Mouse (Mus musculus): Measurements from ENCODE around the gene Erbb3. TPM values are rescaled to one million over a fixed set of nuclear protein-coding genes. Genes with fewer than 3 reads are reported as not detected.

The Erbb3 gene
- polyA plus RNA-seq, 1 experiment from 2014 or later, result 29.6 TPM

- peak; percentile 19; the same call in 1 of the 2 replicates for ATAC-seq
- Histone ChIP-seq H3K27me3 (replicated peaks; ENCODE audit: control insufficient read depth, insufficient read depth, low read length) (no peaks in the 10 kb centered on the region), H3K27ac (ENCODE audit: low read length) (peak overlapping the region; percentile 78), H3K9me3 (ENCODE audit: control insufficient read depth, low read length) (no peaks in the 10 kb centered on the region), H3K4me3 (ENCODE audit: low read length) (peak overlapping the region; percentile 91), H3K4me1 (ENCODE audit: control insufficient read depth, insufficient read depth, low read length) (peaks cover 10% of the 10 kb centered on the region), H3K9ac (ENCODE audit: low read depth, low read length) (peak overlapping the region; percentile 66), H3K4me2 (ENCODE audit: low read depth, low read length) (peak overlapping the region; percentile 98), H3K36me3 (ENCODE audit: control insufficient read depth, insufficient read depth, low read length) (no peaks in the 10 kb centered on the region)
- WGBS, result 27% methylated on average over 28 of the region's 28 CpGs
Observed at GRCm38 (mm10) chr10:128526366-128527356, 62.8 kb downstream of the Erbb3 start.

- no peaks in the 10 kb centered on the region for H3K36me3 ChIP-seq (ENCODE audit: control insufficient read depth, insufficient read depth, low read length)
- peak; percentile 98 for ATAC-seq
- peak within 1 kb of the TSS; percentile 91 for H3K4me3 ChIP-seq (ENCODE audit: low read length)
- peak within 1 kb of the TSS; percentile 98 for H3K4me2 ChIP-seq (ENCODE audit: low read depth, low read length)
- no peaks in the 10 kb centered on the region for H3K9me3 ChIP-seq (ENCODE audit: control insufficient read depth, low read length)
- under 1% methylated on average over 37 of the region's 37 CpGs for whole genome bisulfite sequencing
- peaks cover 10% of the 10 kb centered on the region for H3K4me1 ChIP-seq (ENCODE audit: control insufficient read depth, insufficient read depth, low read length)
- peak within 1 kb of the TSS; percentile 89 for H3K9ac ChIP-seq (ENCODE audit: low read depth, low read length)
- peak within 1 kb of the TSS; percentile 88 for H3K27ac ChIP-seq (ENCODE audit: low read length)
- no peaks in the 10 kb centered on the region for H3K27me3 ChIP-seq (replicated peaks; ENCODE audit: control insufficient read depth, insufficient read depth, low read length)
Observed at GRCm38 (mm10) chr10:128525671-128526308, 63.7 kb downstream of the Erbb3 start, which contains the start of gene Esyt1. TSS of gene Esyt1 (minus strand) at chr10:128525871.

- peak overlapping the region; percentile 98 for H3K4me2 ChIP-seq (ENCODE audit: low read depth, low read length)
- peak overlapping the region; percentile 88 for H3K27ac ChIP-seq (ENCODE audit: low read length)
- WGBS, result under 1% methylated on average over 58 of the region's 58 CpGs
- peak overlapping the region; percentile 89 for H3K9ac ChIP-seq (ENCODE audit: low read depth, low read length)
- ATAC-seq, result peak; percentile 60
- H3K27me3 ChIP-seq (replicated peaks; ENCODE audit: control insufficient read depth, insufficient read depth, low read length), result no peaks in the 10 kb centered on the region
- H3K9me3 ChIP-seq (ENCODE audit: control insufficient read depth, low read length), result no peaks in the 10 kb centered on the region
- peaks cover 10% of the 10 kb centered on the region for H3K4me1 ChIP-seq (ENCODE audit: control insufficient read depth, insufficient read depth, low read length)
- peak overlapping the region; percentile 91 for H3K4me3 ChIP-seq (ENCODE audit: low read length)
- peaks cover 6% of the 10 kb centered on the region for H3K36me3 ChIP-seq (ENCODE audit: control insufficient read depth, insufficient read depth, low read length)
Observed at GRCm38 (mm10) chr10:128524732-128525662, 64.5 kb downstream of the Erbb3 start.

DNA sequence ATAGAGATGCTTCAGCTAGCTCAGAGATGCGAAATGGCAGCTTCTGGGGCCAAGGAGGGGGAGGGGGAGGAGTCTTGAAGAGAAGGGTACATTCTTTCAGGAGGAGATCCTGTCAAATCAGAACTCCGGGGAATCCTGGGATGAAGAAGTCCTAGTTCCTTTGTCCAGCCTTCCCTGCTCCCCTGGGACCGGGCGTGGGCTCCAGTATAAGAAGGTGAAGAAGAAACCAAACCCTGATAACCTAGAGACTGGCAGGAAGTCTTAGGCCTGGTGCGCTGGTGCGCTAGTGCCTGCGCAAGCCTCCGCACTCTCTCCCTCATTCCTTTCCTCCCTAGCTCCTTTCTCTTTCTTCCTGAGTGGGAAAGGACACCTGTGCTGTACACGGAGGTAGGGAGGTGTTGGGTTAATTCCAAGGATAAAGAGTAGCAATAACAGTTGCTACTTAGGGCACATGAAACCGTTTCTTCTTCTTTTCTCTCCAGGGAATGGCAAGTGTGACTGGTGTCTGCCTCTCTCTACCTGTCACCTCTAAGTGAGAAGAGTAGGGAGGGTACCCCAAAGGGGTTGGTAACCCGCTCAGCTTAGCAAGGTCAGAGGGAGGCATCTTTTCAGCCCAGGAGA lies 65.2 kb downstream of the Erbb3 start:
- Histone ChIP-seq H3K27ac (ENCODE audit: low read length) (peak overlapping the region; percentile 88; the same call in 1 of the 2 replicates), H3K4me1 (ENCODE audit: control insufficient read depth, insufficient read depth, low read length) (peaks cover 10% of the 10 kb centered on the region), H3K9ac (ENCODE audit: low read depth, low read length) (peak overlapping the region; percentile 89), H3K4me2 (ENCODE audit: low read depth, low read length) (peak overlapping the region; percentile 98), H3K27me3 (replicated peaks; ENCODE audit: control insufficient read depth, insufficient read depth, low read length) (no peaks in the 10 kb centered on the region), H3K36me3 (ENCODE audit: control insufficient read depth, insufficient read depth, low read length) (peaks cover 6% of the 10 kb centered on the region), H3K9me3 (ENCODE audit: control insufficient read depth, low read length) (no peaks in the 10 kb centered on the region), H3K4me3 (ENCODE audit: low read length) (peak overlapping the region; percentile 91)
- no peak for ATAC-seq
- 27% methylated on average over 11 of the region's 11 CpGs for WGBS

GRCm38 (mm10) chr10:128522351-128522750 lies 67.1 kb downstream of the Erbb3 start:
- peaks cover 10% of the 10 kb centered on the region for H3K4me1 ChIP-seq (ENCODE audit: control insufficient read depth, insufficient read depth, low read length)

GRCm38 (mm10) chr10:128520591-128520990 lies 68.9 kb downstream of the Erbb3 start:
- peaks cover 8% of the 10 kb centered on the region for H3K4me1 ChIP-seq (ENCODE audit: control insufficient read depth, insufficient read depth, low read length)
- no peak for ATAC-seq
- H3K36me3 ChIP-seq (ENCODE audit: control insufficient read depth, insufficient read depth, low read length), result peaks cover 11% of the 10 kb centered on the region
- H3K27ac ChIP-seq (ENCODE audit: low read length), result no peak overlapping the region
- H3K27me3 ChIP-seq (replicated peaks; ENCODE audit: control insufficient read depth, insufficient read depth, low read length), result no peaks in the 10 kb centered on the region
- H3K4me3 ChIP-seq (ENCODE audit: low read length), result no peak overlapping the region
- no peak overlapping the region for H3K4me2 ChIP-seq (ENCODE audit: low read depth, low read length)
- WGBS, result 89% methylated on average over 16 of the region's 16 CpGs
- H3K9me3 ChIP-seq (ENCODE audit: control insufficient read depth, low read length), result no peaks in the 10 kb centered on the region
- no peak overlapping the region for H3K9ac ChIP-seq (ENCODE audit: low read depth, low read length)

More at GRCm38 (mm10) chr10:128522351-128522750, 67.1 kb downstream of the Erbb3 start:
- Histone ChIP-seq H3K9ac (ENCODE audit: low read depth, low read length) (no peak overlapping the region), H3K36me3 (ENCODE audit: control insufficient read depth, insufficient read depth, low read length) (peaks cover 10% of the 10 kb centered on the region), H3K27me3 (replicated peaks; ENCODE audit: control insufficient read depth, insufficient read depth, low read length) (no peaks in the 10 kb centered on the region), H3K9me3 (ENCODE audit: control insufficient read depth, low read length) (no peaks in the 10 kb centered on the region), H3K4me2 (ENCODE audit: low read depth, low read length) (no peak overlapping the region), H3K27ac (ENCODE audit: low read length) (no peak overlapping the region), H3K4me3 (ENCODE audit: low read length) (no peak overlapping the region)
- no peak for ATAC-seq
- WGBS, result 77% methylated on average over 6 of the region's 6 CpGs

DNA sequence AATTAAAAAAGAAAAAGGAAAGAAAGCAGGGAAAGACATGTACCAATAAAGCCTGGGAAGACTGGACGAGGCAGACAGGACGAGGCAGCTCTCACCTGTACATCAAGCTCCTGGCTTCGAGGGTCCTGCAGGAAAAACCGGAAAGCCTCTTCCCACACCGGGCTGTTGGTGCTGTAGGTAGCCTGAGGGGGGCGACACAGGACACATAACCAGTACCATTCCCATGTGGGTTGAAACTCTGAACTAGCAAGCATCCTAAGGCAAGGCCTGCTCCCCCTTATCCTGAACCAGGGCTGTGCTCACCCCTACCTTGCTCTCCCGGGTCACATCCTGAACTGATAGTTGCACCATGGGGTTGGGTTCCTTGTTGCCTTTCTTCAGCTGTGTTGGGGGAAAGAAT lies 70.6 kb downstream of the Erbb3 start:
- no peaks in the 10 kb centered on the region for H3K27me3 ChIP-seq (replicated peaks; ENCODE audit: control insufficient read depth, insufficient read depth, low read length)
- H3K9me3 ChIP-seq (ENCODE audit: control insufficient read depth, low read length), result no peaks in the 10 kb centered on the region
- no peak overlapping the region for H3K9ac ChIP-seq (ENCODE audit: low read depth, low read length)
- no peak overlapping the region for H3K27ac ChIP-seq (ENCODE audit: low read length)
- H3K4me1 ChIP-seq (ENCODE audit: control insufficient read depth, insufficient read depth, low read length), result peaks cover under 1% of the 10 kb centered on the region; the same call in 1 of the 2 replicates
- 76% methylated on average over 7 of the region's 7 CpGs for WGBS
- peaks cover 12% of the 10 kb centered on the region for H3K36me3 ChIP-seq (ENCODE audit: control insufficient read depth, insufficient read depth, low read length)
- no peak overlapping the region for H3K4me3 ChIP-seq (ENCODE audit: low read length)
- ATAC-seq, result no peak
- H3K4me2 ChIP-seq (ENCODE audit: low read depth, low read length), result no peak overlapping the region

Data from intestine, embryonic 16.5 days (tissue).